12 mouse cellular contexts compared by ENCODE assay signal in genomic region chr11:30182716-30183411, GRCm38 (mm10).
DNase-seq lines count a peak whose midpoint lies in the region; ATAC-seq and TF ChIP-seq lines count a peak whose summit lies in the region.
"Had no signal": no experiment of that assay in that cellular context is flagged by ENCODE, and none has a peak within 500 bp of the region (broad histone marks: within the 10 kb centered on the region; RNA-seq: fewer than 3 reads in every experiment).

No protein-coding gene starts in this region.

- 0 out of 2 replicates have a peak, but pooled peaks have one; percentile 21 for TF ChIP-seq EP300 in liver, embryonic 14.5 days (IDR thresholded peaks at IDR 0.05; ENCODE audit: low read depth)

- H3K27me3 ChIP-seq in lung, embryonic 15.5 days: no peaks in the 10 kb centered on the region
- H3K27me3 ChIP-seq in liver, embryonic 14.5 days (ENCODE audit: control insufficient read depth, insufficient read depth, low read length): no peaks in the 10 kb centered on the region
- H3K27me3 ChIP-seq: hindbrain, embryonic 12.5 days; midbrain, embryonic 12.5 days had no signal

- TF ChIP-seq CTCF in lung, adult 2 months (IDR thresholded peaks at IDR 0.05; ENCODE audit: insufficient read depth, low read length): no peak
- no peak for TF ChIP-seq CTCF in liver, embryonic 14.5 days (IDR thresholded peaks at IDR 0.05; ENCODE audit: low read depth)

- H3K9me3 ChIP-seq in lung, embryonic 15.5 days: no peaks in the 10 kb centered on the region
- H3K9me3 ChIP-seq in liver, embryonic 14.5 days (ENCODE audit: control insufficient read depth, low read length): no peaks in the 10 kb centered on the region
- H3K9me3 ChIP-seq: hindbrain, embryonic 12.5 days; midbrain, embryonic 12.5 days had no signal

- TF ChIP-seq POLR2A in lung, adult 2 months (IDR thresholded peaks at IDR 0.05; ENCODE audit: borderline replicate concordance, extremely low read depth, low read depth, low read length): no peak

- ATAC-seq in lung, embryonic 15.5 days (ENCODE audit: borderline replicate concordance, extremely low read depth, low FRiP score, low TSS enrichment): peak; percentile 42; the same call in 1 of the 2 replicates
- ATAC-seq in liver, embryonic 14.5 days (ENCODE audit: insufficient read depth): peak; percentile 44; the same call in 1 of the 2 replicates

- peak overlapping the region; percentile 50 for H3K27ac ChIP-seq in lung, embryonic 15.5 days
- no peak overlapping the region for H3K27ac ChIP-seq in liver, embryonic 14.5 days
- H3K27ac ChIP-seq: hindbrain, embryonic 12.5 days; midbrain, embryonic 12.5 days had no signal

- no peak overlapping the region for H3K9ac ChIP-seq in lung, embryonic 15.5 days
- no peak overlapping the region for H3K9ac ChIP-seq in liver, embryonic 14.5 days (replicated peaks)
- H3K9ac ChIP-seq: hindbrain, embryonic 12.5 days; midbrain, embryonic 12.5 days had no signal

- 75% methylated on average over 8 of the region's 8 CpGs for WGBS in lung, embryonic 15.5 days
- WGBS in lung, adult 2 months: 22% methylated on average over 8 of the region's 8 CpGs
- WGBS in liver, embryonic 14.5 days (ENCODE audit: insufficient replicate concordance): 17% methylated on average over 8 of the region's 8 CpGs

- H3K36me3 ChIP-seq in lung, embryonic 15.5 days: no peaks in the 10 kb centered on the region
- no peaks in the 10 kb centered on the region for H3K36me3 ChIP-seq in liver, embryonic 14.5 days (replicated peaks; ENCODE audit: control insufficient read depth, insufficient read depth, low read depth)
- H3K36me3 ChIP-seq: hindbrain, embryonic 12.5 days; midbrain, embryonic 12.5 days had no signal

- H3K4me1 ChIP-seq in lung, embryonic 15.5 days: peaks cover 35% of the 10 kb centered on the region
- peaks cover 51% of the 10 kb centered on the region for H3K4me1 ChIP-seq in lung, adult 2 months (ENCODE audit: control insufficient read depth, insufficient read depth, low read length)
- H3K4me1 ChIP-seq in liver, embryonic 14.5 days (replicated peaks; ENCODE audit: control insufficient read depth in 2 of 2, insufficient read depth in 2 of 2, low read length in 1 of 2): peaks cover 11 to 18% of the 10 kb centered on the region in 2 experiments

- no peak for DNase-seq in lung, adult 2 months
- peak; percentile 85 for DNase-seq in T-cell, adult 2 months (ENCODE audit: low spot score)
- no peak for DNase-seq in liver, embryonic 14.5 days (ENCODE audit: low read depth in 3 of 3, low spot score in 3 of 3)
- peak; percentile 76 for DNase-seq in thymus, postnatal 0 days (ENCODE audit: low spot score)
- DNase-seq in adrenal gland, adult 2 months: no peak
- no peak for DNase-seq in left cerebral cortex, adult 11 months (ENCODE audit: low spot score)
- no peak for DNase-seq in adrenal gland, postnatal 36 days
- DNase-seq: layer of hippocampus, postnatal 36 days; right cerebral cortex, postnatal 14 days had no signal

- H3K4me2 ChIP-seq in lung, embryonic 15.5 days: no peak overlapping the region
- H3K4me2 ChIP-seq in liver, embryonic 14.5 days (ENCODE audit: low read depth): no peak overlapping the region
- H3K4me2 ChIP-seq: hindbrain, embryonic 12.5 days; midbrain, embryonic 12.5 days had no signal

- H3K4me3 ChIP-seq in lung, embryonic 15.5 days: no peak overlapping the region
- no peak overlapping the region for H3K4me3 ChIP-seq in lung, adult 2 months (replicated peaks; ENCODE audit: extremely low read depth, low read depth, low read length)
- H3K4me3 ChIP-seq in liver, embryonic 14.5 days (ENCODE audit: insufficient read depth in 1 of 2, low read depth in 2 of 2, low read length in 2 of 2): no peak overlapping the region
- H3K4me3 ChIP-seq: hindbrain, embryonic 12.5 days; midbrain, embryonic 12.5 days had no signal

Comparison
In these comparisons a context has a peak if more than half of its experiments do, and no peak if none do; other contexts are left out.
1. DNase-seq: peak in T-cell, adult 2 months (single experiment) and thymus, postnatal 0 days (single experiment); none in lung, adult 2 months (single experiment), liver, embryonic 14.5 days (0 of 3), adrenal gland, adult 2 months (single experiment), left cerebral cortex, adult 11 months (single experiment) and adrenal gland, postnatal 36 days (0 of 2).